Mouse (Mus musculus): ENCODE measurements around the gene Sbk3. TPM values are rescaled to one million over a fixed set of nuclear protein-coding genes. Genes with fewer than 3 reads are reported as not detected.

The Sbk3 gene
- polyA plus RNA-seq, 1 experiment, result 0.02 TPM

- no peak within 1 kb of the TSS for H3K4me3 ChIP-seq (ENCODE audit: insufficient read depth, poor library complexity, severe bottlenecking)
- H3K79me3 ChIP-seq (ENCODE audit: low read depth), result no peaks in the 10 kb centered on the region
- peaks cover 14% of the 10 kb centered on the region for H3K36me3 ChIP-seq (ENCODE audit: control insufficient read depth, insufficient read depth)
- no peak within 1 kb of the TSS for H3ac ChIP-seq (ENCODE audit: control insufficient read depth, insufficient read length, low read depth)
- peaks cover 11% of the 10 kb centered on the region for H3K79me2 ChIP-seq (ENCODE audit: control insufficient read depth, insufficient read depth)
- TF ChIP-seq CEBPB (IDR thresholded peaks at IDR 0.05; ENCODE audit: low read depth), result no peak
- TF ChIP-seq USF1 (IDR thresholded peaks at IDR 0.05; ENCODE audit: low read depth), result no peak
- TF ChIP-seq MAX (IDR thresholded peaks at IDR 0.05), result no peak
- no peak for TF ChIP-seq MYOG (IDR thresholded peaks at IDR 0.05; ENCODE audit: control insufficient read depth, extremely low read depth, insufficient read length)
- TF ChIP-seq FOSL1 (IDR thresholded peaks at IDR 0.05; ENCODE audit: insufficient read depth, low read length, poor library complexity, severe bottlenecking), result no peak
- TF ChIP-seq CTCF (IDR thresholded peaks at IDR 0.05; ENCODE audit: control insufficient read depth, insufficient read depth, insufficient read length), result no peak
- no peak for TF ChIP-seq MYOD1 (IDR thresholded peaks at IDR 0.05; ENCODE audit: control insufficient read depth, insufficient read length, low read depth)
- H3K27me3 ChIP-seq (ENCODE audit: control insufficient read depth, insufficient read depth, insufficient read length), result no peaks in the 10 kb centered on the region
Measured at GRCm38 (mm10) chr7:4921824-4922482, 49.0 kb downstream of the Sbk3 start, which contains the start of gene Nat14. Gene Nat14, plus strand, starts transcription at chr7:4922028.

- Histone ChIP-seq H3K27me3 (ENCODE audit: control insufficient read depth, insufficient read depth, insufficient read length) (no peaks in the 10 kb centered on the region), H3K4me3 (ENCODE audit: insufficient read depth, poor library complexity, severe bottlenecking) (no peak overlapping the region), H3K79me3 (ENCODE audit: low read depth) (peaks cover 6% of the 10 kb centered on the region), H3K79me2 (ENCODE audit: control insufficient read depth, insufficient read depth) (peaks cover 19% of the 10 kb centered on the region), H3K36me3 (ENCODE audit: control insufficient read depth, insufficient read depth) (peaks cover 14% of the 10 kb centered on the region), H3ac (ENCODE audit: control insufficient read depth, insufficient read length, low read depth) (no peak overlapping the region)
- TF ChIP-seq MYOG (IDR thresholded peaks at IDR 0.05; ENCODE audit: control insufficient read depth, extremely low read depth, insufficient read length) (no peak), CTCF (IDR thresholded peaks at IDR 0.05; ENCODE audit: control insufficient read depth, insufficient read depth, insufficient read length) (no peak), MAX (IDR thresholded peaks at IDR 0.05) (no peak), CEBPB (IDR thresholded peaks at IDR 0.05; ENCODE audit: low read depth) (no peak), FOSL1 (IDR thresholded peaks at IDR 0.05; ENCODE audit: insufficient read depth, low read length, poor library complexity, severe bottlenecking) (no peak), USF1 (IDR thresholded peaks at IDR 0.05; ENCODE audit: low read depth) (no peak), MYOD1 (IDR thresholded peaks at IDR 0.05; ENCODE audit: control insufficient read depth, insufficient read length, low read depth) (no peak)
Measured at GRCm38 (mm10) chr7:4920976-4921823, 49.8 kb downstream of the Sbk3 start.

GRCm38 (mm10) chr7:4920496-4920895 lies 50.5 kb downstream of the Sbk3 start:
- TF ChIP-seq MAX (IDR thresholded peaks at IDR 0.05) (no peak), USF1 (IDR thresholded peaks at IDR 0.05; ENCODE audit: low read depth) (no peak), FOSL1 (IDR thresholded peaks at IDR 0.05; ENCODE audit: insufficient read depth, low read length, poor library complexity, severe bottlenecking) (no peak), MYOD1 (IDR thresholded peaks at IDR 0.05; ENCODE audit: control insufficient read depth, insufficient read length, low read depth) (no peak), CEBPB (IDR thresholded peaks at IDR 0.05; ENCODE audit: low read depth) (no peak), MYOG (IDR thresholded peaks at IDR 0.05; ENCODE audit: control insufficient read depth, extremely low read depth, insufficient read length) (no peak), CTCF (IDR thresholded peaks at IDR 0.05; ENCODE audit: control insufficient read depth, insufficient read depth, insufficient read length) (no peak)
- no peaks in the 10 kb centered on the region for H3K27me3 ChIP-seq (ENCODE audit: control insufficient read depth, insufficient read depth, insufficient read length)
- peaks cover 26% of the 10 kb centered on the region for H3K79me2 ChIP-seq (ENCODE audit: control insufficient read depth, insufficient read depth)
- H3ac ChIP-seq (ENCODE audit: control insufficient read depth, insufficient read length, low read depth), result no peak overlapping the region
- H3K4me3 ChIP-seq (ENCODE audit: insufficient read depth, poor library complexity, severe bottlenecking), result no peak overlapping the region
- H3K79me3 ChIP-seq (ENCODE audit: low read depth), result peaks cover 9% of the 10 kb centered on the region
- peaks cover 14% of the 10 kb centered on the region for H3K36me3 ChIP-seq (ENCODE audit: control insufficient read depth, insufficient read depth)

GRCm38 (mm10) chr7:4919971-4920370 lies 51.0 kb downstream of the Sbk3 start:
- H3ac ChIP-seq (ENCODE audit: control insufficient read depth, insufficient read length, low read depth), result no peak overlapping the region
- no peak overlapping the region for H3K4me3 ChIP-seq (ENCODE audit: insufficient read depth, poor library complexity, severe bottlenecking)
- H3K79me3 ChIP-seq (ENCODE audit: low read depth), result peaks cover 9% of the 10 kb centered on the region
- peaks cover 14% of the 10 kb centered on the region for H3K36me3 ChIP-seq (ENCODE audit: control insufficient read depth, insufficient read depth)
- no peaks in the 10 kb centered on the region for H3K27me3 ChIP-seq (ENCODE audit: control insufficient read depth, insufficient read depth, insufficient read length)
- peaks cover 26% of the 10 kb centered on the region for H3K79me2 ChIP-seq (ENCODE audit: control insufficient read depth, insufficient read depth)
- TF ChIP-seq CTCF (IDR thresholded peaks at IDR 0.05; ENCODE audit: control insufficient read depth, insufficient read depth, insufficient read length), result no peak
- no peak for TF ChIP-seq FOSL1 (IDR thresholded peaks at IDR 0.05; ENCODE audit: insufficient read depth, low read length, poor library complexity, severe bottlenecking)
- no peak for TF ChIP-seq MYOG (IDR thresholded peaks at IDR 0.05; ENCODE audit: control insufficient read depth, extremely low read depth, insufficient read length)
- no peak for TF ChIP-seq CEBPB (IDR thresholded peaks at IDR 0.05; ENCODE audit: low read depth)
- TF ChIP-seq USF1 (IDR thresholded peaks at IDR 0.05; ENCODE audit: low read depth), result no peak
- TF ChIP-seq MAX (IDR thresholded peaks at IDR 0.05), result no peak
- TF ChIP-seq MYOD1 (IDR thresholded peaks at IDR 0.05; ENCODE audit: control insufficient read depth, insufficient read length, low read depth), result no peak

- Histone ChIP-seq H3K4me3 (ENCODE audit: insufficient read depth, poor library complexity, severe bottlenecking) (no peak overlapping the region), H3ac (ENCODE audit: control insufficient read depth, insufficient read length, low read depth) (no peak overlapping the region), H3K36me3 (ENCODE audit: control insufficient read depth, insufficient read depth) (peaks cover 14% of the 10 kb centered on the region), H3K79me2 (ENCODE audit: control insufficient read depth, insufficient read depth) (peaks cover 26% of the 10 kb centered on the region), H3K27me3 (ENCODE audit: control insufficient read depth, insufficient read depth, insufficient read length) (no peaks in the 10 kb centered on the region), H3K79me3 (ENCODE audit: low read depth) (peaks cover 9% of the 10 kb centered on the region)
- TF ChIP-seq MYOG (IDR thresholded peaks at IDR 0.05; ENCODE audit: control insufficient read depth, extremely low read depth, insufficient read length), result no peak
- no peak for TF ChIP-seq USF1 (IDR thresholded peaks at IDR 0.05; ENCODE audit: low read depth)
- TF ChIP-seq CTCF (IDR thresholded peaks at IDR 0.05; ENCODE audit: control insufficient read depth, insufficient read depth, insufficient read length), result no peak
- no peak for TF ChIP-seq MAX (IDR thresholded peaks at IDR 0.05)
- no peak for TF ChIP-seq MYOD1 (IDR thresholded peaks at IDR 0.05; ENCODE audit: control insufficient read depth, insufficient read length, low read depth)
- no peak for TF ChIP-seq FOSL1 (IDR thresholded peaks at IDR 0.05; ENCODE audit: insufficient read depth, low read length, poor library complexity, severe bottlenecking)
- TF ChIP-seq CEBPB (IDR thresholded peaks at IDR 0.05; ENCODE audit: low read depth), result no peak
Measured at GRCm38 (mm10) chr7:4919096-4919495, 51.9 kb downstream of the Sbk3 start.
